ENCODE assay signal across 8 mouse cellular contexts in the genomic region with DNA sequence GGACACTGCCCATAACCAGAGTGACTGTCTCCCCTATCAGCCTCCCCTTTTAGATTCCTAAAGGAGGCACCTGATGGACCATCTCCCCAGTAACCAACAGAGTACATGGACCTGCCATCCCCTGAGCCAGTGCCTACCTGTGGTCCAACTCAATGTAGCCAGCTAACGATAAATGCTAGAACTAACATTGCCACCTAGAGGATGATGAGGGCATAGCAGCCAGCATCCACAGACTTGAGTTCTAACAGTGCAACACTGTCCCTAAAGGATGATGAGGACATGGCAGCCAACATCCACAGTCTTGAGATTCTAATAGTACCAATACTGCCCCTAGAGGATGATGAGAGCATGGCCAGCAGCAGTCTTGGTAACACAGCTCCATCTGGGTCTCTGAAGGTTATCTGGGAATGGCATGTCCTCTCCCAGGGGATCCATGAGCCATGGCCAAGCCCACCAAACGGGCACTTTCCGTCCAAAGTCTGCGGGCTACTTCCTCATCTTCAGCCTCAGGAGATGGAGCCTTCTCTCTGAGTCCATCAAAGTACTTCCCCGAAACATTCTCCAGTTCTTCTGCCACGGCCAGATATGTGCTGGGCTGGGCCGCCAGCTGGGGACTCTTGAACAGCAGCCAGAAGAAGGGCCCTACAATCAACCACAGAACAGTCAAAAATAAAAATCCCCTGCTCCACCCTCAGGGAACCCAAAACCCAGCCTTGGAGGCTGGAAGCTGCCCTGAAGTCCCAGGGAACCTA. TPM values are rescaled to one million over a fixed set of nuclear protein-coding genes. Genes with fewer than 3 reads are reported as not detected.
DNase-seq lines count a peak whose midpoint lies in the region; ATAC-seq and TF ChIP-seq lines count a peak whose summit lies in the region.

No protein-coding gene starts in this region.

- H3K4me3 ChIP-seq in left cerebral cortex, adult 2 months, result no peak overlapping the region

- DNase-seq in adipocyte (ENCODE audit: low spot score), result peak; percentile 93
- peak; percentile 97 for DNase-seq in embryo, embryonic 10 days (ENCODE audit: low spot score)
- DNase-seq in gastrocnemius, postnatal 10 days, result peak; percentile 76
- DNase-seq in hindlimb bud, embryonic 11.5 days (ENCODE audit: extremely low spot score, low read depth, low spot score), result peak; percentile 78
- peak; percentile 85 to 87 for DNase-seq in left cerebral cortex, adult 2 months (ENCODE audit: extremely low spot score in 1 of 2, low spot score in 2 of 2)
- DNase-seq in right cerebral cortex, postnatal 10 days (ENCODE audit: low spot score in 2 of 2), result peak; percentile 91
- peak; percentile 90 for DNase-seq in urinary bladder, postnatal 14 days (ENCODE audit: low spot score)

- ATAC-seq in megakaryocyte, adult 5-6 weeks (ENCODE audit: poor library complexity, severe bottlenecking), result peak; percentile 98

- H3K27ac ChIP-seq in left cerebral cortex, adult 2 months, result no peak overlapping the region

- TF ChIP-seq CTCF in left cerebral cortex, adult 2 months (IDR thresholded peaks at IDR 0.05), result no peak; the same call in none of the 2 replicates

- intact Hi-C loops in left cerebral cortex, adult 2 months (cut with DNase I), result loop anchor here (2.0 to 10.0 kb wide), 4 partner anchors 277 to 750 kb away; a partner anchor contains a TSS

RNA-seq across cellular contexts. Expression of a gene that starts 18.1 kb away (rescaled TPM):
- total RNA-seq in gastrocnemius, postnatal 10 days (2021), result 10 to 100 TPM; 14.3 to 18.9 TPM
- 10 to 100 TPM; 25.1 to 29.3 TPM for total RNA-seq in left cerebral cortex, adult 2 months (2021)
- total RNA-seq in megakaryocyte, adult 5-6 weeks (2015), result 1.1 and 1.8 TPM in 2 replicates
- total RNA-seq in megakaryocyte, adult 5-6 weeks (2017), result 4.7 and 5.4 TPM in 2 replicates

RNA-seq across cellular contexts. Expression of a gene that starts 29.8 kb away (rescaled TPM):
- under 1 TPM in 1 of 2 experiments, not detected in 1; 0.20 TPM for total RNA-seq in gastrocnemius, postnatal 10 days (2021)
- total RNA-seq in left cerebral cortex, adult 2 months (2021), result under 1 TPM in 1 of 2 experiments, not detected in 1; 0.05 TPM
- total RNA-seq in megakaryocyte, adult 5-6 weeks (2015), result 0.07 TPM in 1 of 2 replicates, not detected in the other
- 0.07 TPM in 1 of 2 replicates, not detected in the other for total RNA-seq in megakaryocyte, adult 5-6 weeks (2017)

RNA-seq across cellular contexts. Expression of a gene that starts 33.1 kb away (rescaled TPM):
- total RNA-seq in gastrocnemius, postnatal 10 days (2021), result 1 to 10 TPM; 2.2 to 3.5 TPM
- total RNA-seq in left cerebral cortex, adult 2 months (2021), result 1 to 10 TPM; 5.3 to 5.4 TPM
- 1.4 and 5.3 TPM in 2 replicates for total RNA-seq in megakaryocyte, adult 5-6 weeks (2015)
- total RNA-seq in megakaryocyte, adult 5-6 weeks (2017), result 4.5 and 5.1 TPM in 2 replicates
